Mouse (Mus musculus) cerebellum, adult 2 months (tissue): ENCODE results near the gene Gatm. TPM values are rescaled to one million over a fixed set of nuclear protein-coding genes. Genes with fewer than 3 reads are reported as not detected.

ENCODE experiments used
- DNase-seq, 2 experiments: peaks; one replicate each; pipeline ENCODE4 v3.0.0; 2021
- H3K27ac ChIP-seq: fragments of 200-500 bp; 2 replicates; pipeline ENCODE4 v1.5.1; 2012; ENCODE audit warnings: low read length, control low read depth, inconsistent platforms; ENCODE audit not compliant: insufficient read depth
- H3K27me3 ChIP-seq: fragments of 200-500 bp; 2 replicates; pipeline ENCODE4 v1.6.1; 2012; ENCODE audit warnings: inconsistent platforms, mild to moderate bottlenecking, low read length, moderate library complexity; ENCODE audit not compliant: control insufficient read depth, insufficient read depth
- H3K4me1 ChIP-seq: fragments of 200-500 bp; 2 replicates; pipeline ENCODE4 v1.6.1; 2011; ENCODE audit warnings: low read length; ENCODE audit not compliant: control insufficient read depth, insufficient read depth
- H3K4me3 ChIP-seq: fragments of 200-500 bp; replicated peaks from 2 replicates; pipeline ENCODE3; 2011; ENCODE audit warnings: mild to moderate bottlenecking, low read depth, low read length, control low read depth; ENCODE audit not compliant: insufficient read depth
- CTCF ChIP-seq: fragments of 200-500 bp; IDR thresholded peaks from 2 replicates; pipeline ENCODE4 v1.5.1; 2011; ENCODE audit warnings: low read depth, mild to moderate bottlenecking, control low read depth, low read length, moderate library complexity, borderline replicate concordance; ENCODE audit not compliant: insufficient read depth
- POLR2A ChIP-seq: fragments of 200-500 bp; IDR thresholded peaks from 2 replicates; pipeline ENCODE4 v1.6.1; 2011; ENCODE audit warnings: low read length, control low read depth, borderline replicate concordance; ENCODE audit not compliant: insufficient read depth
- WGBS: fragments of 180-500 bp; shearing (Covaris S2); methylation state at CpG from one replicate; pipeline ENCODE4 v1.1.7; 2018; 5-methylcytosine and 5-hydroxymethylcytosine counted together
- polyA plus RNA-seq: library from polyadenylated mRNA; depleted of rRNA; stranded (reverse); fragments of >200 nt; gene quantifications from 2 replicates; pipeline ENCODE4 v1.2.3, GENCODE M21; 2012; rRNA removed

The Gatm gene
- polyA plus RNA-seq, 1 experiment: 201 TPM

- H3K4me1 ChIP-seq: no peaks in the 10 kb centered on the region
- no peaks in the 10 kb centered on the region for H3K27me3 ChIP-seq
- 93% methylated on average over 5 of the region's 5 CpGs for WGBS
- no peak for DNase-seq
- H3K27ac ChIP-seq: no peak overlapping the region
- H3K4me3 ChIP-seq: no peak overlapping the region
- TF ChIP-seq POLR2A (no peak), CTCF (no peak)
These were observed 49.9 kb downstream of the Gatm start for GRCm38 (mm10) chr2:122561221-122561620.

GRCm38 (mm10) chr2:122558317-122558716 is 52.8 kb downstream of the Gatm start:
- TF ChIP-seq CTCF (peak; percentile 36; the same call in 1 of the 2 replicates), POLR2A (no peak)
- Histone ChIP-seq H3K27me3 (no peaks in the 10 kb centered on the region), H3K27ac (no peak overlapping the region), H3K4me3 (no peak overlapping the region), H3K4me1 (no peaks in the 10 kb centered on the region)
- 22% methylated on average over 2 of the region's 2 CpGs for WGBS
- DNase-seq: no peak

Other genes starting within 250 kb of the Gatm start
- 344 and 410 TPM in 2 replicates for gene Shf, start 242.1 kb downstream of the Gatm start, polyA plus RNA-seq
- gene Slc28a2, start 184.8 kb downstream of the Gatm start, polyA plus RNA-seq: 0.10 and 0.43 TPM in 2 replicates
- not detected in 2 replicates for gene Gm14085, start 126.4 kb downstream of the Gatm start, polyA plus RNA-seq
- gene AA467197, start 25.7 kb upstream of the Gatm start, polyA plus RNA-seq: 0.67 and 0.81 TPM in 2 replicates
- 18.4 and 19.6 TPM in 2 replicates for gene Slc30a4, start 91.4 kb upstream of the Gatm start, polyA plus RNA-seq
- gene Bloc1s6, start 127.2 kb upstream of the Gatm start, polyA plus RNA-seq: 27.3 and 28.1 TPM in 2 replicates
- gene Sqor, start 153.9 kb upstream of the Gatm start, polyA plus RNA-seq: 7.3 and 8.4 TPM in 2 replicates